Mouse (Mus musculus) neutrophil, adult 5-6 weeks (primary cell): Measurements from ENCODE around the gene Mon2. TPM values are rescaled to one million over a fixed set of nuclear protein-coding genes. Genes with fewer than 3 reads are reported as not detected.
A peak's percentile ranks its signal among the peaks of the same experiment; 100 is the strongest.
"Not testable (repeated sequence)": the region's sequence is repeated elsewhere in the genome, so short reads cannot be mapped to it uniquely, and the experiment has no call there.

ENCODE experiments used
- ATAC-seq: fragments of 151-379, 151-347 bp; 2 replicates; pipeline ENCODE4 v1.8.0; 2017; ENCODE audit warnings: mild to moderate bottlenecking, moderate TSS enrichment; ENCODE audit not compliant: insufficient number of reproducible peaks, poor library complexity, low FRiP score, severe bottlenecking; ENCODE audit errors: extremely low read depth
- total RNA-seq: library from RNA; stranded (forward); fragments of 200-1000 nt; gene quantifications from 2 replicates; pipeline ENCODE4 v1.2.3, GENCODE M21; 2017

Mon2 gene
- total RNA-seq, 1 experiment from 2014 or later: 162 TPM

DNA sequence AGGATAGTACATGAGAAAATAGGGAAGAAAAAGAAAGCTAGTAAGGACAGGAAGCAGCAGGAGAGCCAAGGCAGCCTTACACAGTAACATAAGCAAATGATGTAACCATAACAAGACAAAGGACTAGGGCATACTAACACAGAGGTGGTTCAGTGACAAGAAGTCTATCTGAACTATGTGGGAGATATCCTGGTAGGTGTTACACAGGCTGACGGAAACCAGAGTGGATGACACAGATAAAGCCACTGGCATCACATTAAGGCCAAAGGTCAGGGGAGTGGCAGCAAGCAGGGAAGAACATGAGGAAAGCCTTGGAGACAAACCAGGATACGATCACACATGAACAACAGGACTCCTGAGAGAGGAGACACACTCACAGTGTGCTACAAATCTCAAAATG lies 4.3 kb downstream of the Mon2 start:
- no peak for ATAC-seq

- ATAC-seq: no peak
These were observed 13.3 kb downstream of the Mon2 start for GRCm38 (mm10) chr10:123063021-123063420.

DNA sequence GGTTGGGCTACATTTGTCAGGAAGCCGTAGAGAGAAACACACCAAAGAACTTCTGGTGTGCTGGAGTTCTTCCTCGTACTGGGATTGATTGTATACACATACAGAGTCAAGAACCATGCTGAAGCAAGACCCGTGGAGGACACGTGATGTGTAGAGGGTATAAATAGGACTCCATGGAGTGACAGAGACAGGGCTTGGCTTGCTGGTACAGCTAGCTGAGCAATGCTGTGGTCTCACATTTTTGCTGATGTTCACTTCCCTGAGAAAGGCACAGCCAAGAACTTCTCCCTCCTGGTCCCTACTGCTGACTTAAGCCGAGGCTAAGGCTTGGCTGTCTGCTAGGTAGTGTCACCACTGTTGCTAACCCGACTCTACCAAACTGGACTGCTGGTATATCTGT lies 15.5 kb downstream of the Mon2 start:
- no peak for ATAC-seq

- ATAC-seq: no peak
These were observed 19.2 kb downstream of the Mon2 start for GRCm38 (mm10) chr10:123057082-123057481.

GRCm38 (mm10) chr10:123056463-123056862 lies 19.8 kb downstream of the Mon2 start:
- ATAC-seq: no peak

DNA sequence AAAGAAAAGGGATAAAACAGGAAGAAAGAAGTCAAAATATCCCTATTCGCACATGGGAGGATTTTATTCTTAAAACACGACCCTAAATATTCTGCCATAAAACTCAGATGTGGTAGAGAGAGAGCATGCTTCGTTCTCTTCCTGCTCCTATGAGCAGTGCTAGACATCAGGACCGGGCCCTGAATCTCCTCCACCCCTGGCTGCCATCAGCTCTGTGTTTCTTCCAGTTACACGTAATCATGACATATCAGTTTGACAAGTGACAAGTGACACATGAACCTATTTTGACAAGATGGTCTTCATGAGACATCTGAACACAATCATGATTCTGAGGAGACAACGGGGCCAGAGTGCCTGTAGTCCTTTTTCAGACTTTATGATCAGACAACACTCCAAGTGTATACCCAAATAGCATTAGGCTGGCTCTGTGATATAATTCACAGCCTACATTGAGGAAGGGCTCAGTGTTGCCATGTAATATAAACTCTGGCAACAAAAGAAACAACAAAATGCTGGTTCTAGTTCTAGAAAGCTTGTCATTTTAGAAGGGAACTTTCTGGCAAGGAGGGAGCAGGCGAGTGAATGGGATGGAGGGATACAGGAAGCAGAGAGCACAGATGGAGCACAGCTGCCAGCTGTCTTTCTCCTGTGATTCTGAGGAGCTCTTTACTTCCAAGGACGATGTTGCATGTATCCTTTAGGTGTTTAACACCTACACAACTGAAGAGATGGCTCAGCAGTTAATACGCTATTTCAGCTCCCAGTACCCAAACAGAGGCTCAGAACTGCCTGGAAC lies 20.9 kb downstream of the Mon2 start:
- no peak for ATAC-seq

DNA sequence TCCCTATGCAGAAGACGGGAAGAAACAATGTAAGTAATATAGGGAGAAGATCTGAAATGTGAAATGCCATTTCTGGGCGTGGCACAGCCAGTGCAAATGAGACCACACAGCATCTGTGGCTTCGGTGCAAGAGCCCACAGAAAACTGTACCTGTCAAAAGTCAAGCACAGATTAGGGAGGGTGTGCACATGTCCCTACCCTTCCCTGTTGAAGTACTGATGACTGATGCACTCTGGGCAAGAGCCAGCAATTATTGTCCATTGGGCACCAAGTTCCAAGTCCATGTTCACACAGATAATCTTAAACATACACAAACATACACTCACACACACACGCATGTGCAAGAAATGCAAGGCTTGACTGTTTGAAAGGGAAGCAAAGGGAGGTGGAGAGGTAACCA lies 22.7 kb downstream of the Mon2 start:
- ATAC-seq: no peak

GRCm38 (mm10) chr10:123052021-123052420 lies 24.3 kb downstream of the Mon2 start:
- ATAC-seq: no peak

DNA sequence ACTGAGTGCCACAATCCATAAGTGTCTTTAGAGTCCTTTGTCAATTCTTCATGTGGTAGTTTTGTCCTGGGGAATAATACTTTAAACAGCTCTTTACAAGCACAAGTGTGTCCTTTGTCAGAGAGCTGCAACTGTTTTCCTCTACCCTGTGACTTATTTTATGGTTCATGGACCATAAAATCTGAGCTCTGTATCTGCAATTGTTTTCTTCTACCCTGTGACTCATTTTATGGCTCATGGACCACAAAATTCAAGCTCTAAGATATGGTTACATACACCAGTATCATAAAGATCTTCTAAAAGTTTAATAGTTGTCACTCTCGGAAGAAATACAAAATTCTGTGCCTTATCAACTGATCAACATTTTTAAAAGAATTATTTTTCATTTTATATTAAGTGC lies 27.6 kb downstream of the Mon2 start:
- no peak for ATAC-seq

GRCm38 (mm10) chr10:123039936-123040335 lies 36.4 kb downstream of the Mon2 start:
- ATAC-seq: no peak

DNA sequence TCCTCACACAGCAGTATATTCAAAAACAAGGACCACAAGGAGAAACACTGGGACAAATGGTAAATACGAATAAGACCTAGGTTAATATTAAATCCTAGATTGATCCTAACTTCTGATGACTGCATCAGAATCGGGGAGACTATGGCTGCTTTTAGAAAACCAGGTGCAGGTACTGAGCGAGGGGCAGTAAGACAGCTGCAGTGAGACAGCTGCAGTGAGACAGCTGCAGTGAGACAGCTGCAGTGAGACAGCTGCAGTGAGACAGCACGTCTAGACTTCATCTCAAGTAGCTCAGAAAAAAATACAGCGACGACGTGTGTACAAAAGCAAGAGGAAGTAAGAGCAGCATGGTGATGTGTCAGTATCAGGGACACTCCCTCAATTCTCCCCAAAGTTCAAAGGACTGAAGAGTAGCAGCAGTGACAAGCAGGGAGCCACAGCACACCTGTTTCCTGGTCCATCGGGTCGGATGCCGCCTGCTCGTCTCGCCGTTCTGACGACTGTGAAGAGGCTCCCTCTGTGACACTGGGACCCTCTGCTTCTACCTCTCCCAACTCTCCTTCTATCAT lies 44.1 kb downstream of the Mon2 start:
- ATAC-seq: no peak

DNA sequence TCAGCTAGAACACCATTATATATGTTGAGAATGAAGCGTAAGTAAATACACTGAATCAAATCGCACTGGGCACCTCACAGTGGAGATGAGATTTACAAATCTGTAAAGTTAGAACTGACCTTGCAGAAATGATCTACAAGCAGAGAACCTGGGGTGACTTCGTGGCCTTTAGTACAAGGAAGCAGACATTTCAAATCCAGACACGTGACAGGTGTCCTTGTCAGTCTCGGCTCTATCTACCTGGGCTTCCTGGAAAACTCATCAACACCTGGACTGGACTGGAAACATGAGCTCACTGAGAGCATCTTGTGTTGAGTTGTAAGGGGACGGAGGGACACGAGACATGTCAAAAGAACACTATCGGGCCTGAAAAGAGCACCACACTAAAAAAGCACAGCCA lies 44.9 kb downstream of the Mon2 start:
- no peak for ATAC-seq

DNA sequence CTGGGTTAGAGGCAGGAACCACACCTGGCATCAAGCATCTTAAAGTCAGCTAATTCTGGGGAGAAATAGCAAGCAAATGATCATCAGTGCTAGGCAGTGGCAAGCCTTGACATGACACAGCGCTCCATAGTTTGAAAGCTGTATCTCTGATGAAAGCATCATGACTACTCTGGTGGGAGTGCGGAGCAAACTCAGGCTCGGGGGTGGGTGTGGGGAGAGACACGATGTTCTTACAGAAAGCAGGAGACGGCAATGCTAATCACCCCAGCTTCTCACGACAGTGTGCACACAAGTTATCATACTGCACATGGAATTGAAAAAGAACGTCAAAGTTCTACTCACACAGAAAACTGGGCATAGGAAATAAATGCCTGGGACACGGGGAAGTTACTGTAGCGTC lies 45.7 kb downstream of the Mon2 start:
- no peak for ATAC-seq

GRCm38 (mm10) chr10:123028949-123029348 lies 47.4 kb downstream of the Mon2 start:
- no peak for ATAC-seq

GRCm38 (mm10) chr10:123026736-123027135 lies 49.6 kb downstream of the Mon2 start:
- not testable (repeated sequence) for ATAC-seq

DNA sequence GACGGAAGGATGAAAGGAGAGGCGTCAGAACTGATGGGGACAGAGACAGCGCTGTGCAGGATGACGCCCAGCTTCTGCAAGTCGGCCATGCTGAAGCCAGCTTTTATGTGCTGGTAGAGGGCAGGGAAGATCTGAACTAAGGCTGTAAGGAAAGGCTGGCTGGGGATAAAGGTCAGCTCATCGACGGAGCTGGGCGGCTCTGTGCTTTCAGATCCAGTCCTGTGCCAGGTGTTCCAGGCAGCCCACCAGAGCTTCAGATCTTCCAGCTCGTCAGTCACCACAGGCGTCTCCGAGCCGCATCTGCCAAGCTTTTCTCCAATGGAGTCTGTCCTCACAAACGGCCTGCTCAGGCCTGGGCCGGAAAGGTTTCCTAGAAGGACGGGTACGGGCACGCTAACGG lies 62.9 kb downstream of the Mon2 start:
- no peak for ATAC-seq

GRCm38 (mm10) chr10:123011421-123011820 lies 64.9 kb downstream of the Mon2 start:
- ATAC-seq: no peak

DNA sequence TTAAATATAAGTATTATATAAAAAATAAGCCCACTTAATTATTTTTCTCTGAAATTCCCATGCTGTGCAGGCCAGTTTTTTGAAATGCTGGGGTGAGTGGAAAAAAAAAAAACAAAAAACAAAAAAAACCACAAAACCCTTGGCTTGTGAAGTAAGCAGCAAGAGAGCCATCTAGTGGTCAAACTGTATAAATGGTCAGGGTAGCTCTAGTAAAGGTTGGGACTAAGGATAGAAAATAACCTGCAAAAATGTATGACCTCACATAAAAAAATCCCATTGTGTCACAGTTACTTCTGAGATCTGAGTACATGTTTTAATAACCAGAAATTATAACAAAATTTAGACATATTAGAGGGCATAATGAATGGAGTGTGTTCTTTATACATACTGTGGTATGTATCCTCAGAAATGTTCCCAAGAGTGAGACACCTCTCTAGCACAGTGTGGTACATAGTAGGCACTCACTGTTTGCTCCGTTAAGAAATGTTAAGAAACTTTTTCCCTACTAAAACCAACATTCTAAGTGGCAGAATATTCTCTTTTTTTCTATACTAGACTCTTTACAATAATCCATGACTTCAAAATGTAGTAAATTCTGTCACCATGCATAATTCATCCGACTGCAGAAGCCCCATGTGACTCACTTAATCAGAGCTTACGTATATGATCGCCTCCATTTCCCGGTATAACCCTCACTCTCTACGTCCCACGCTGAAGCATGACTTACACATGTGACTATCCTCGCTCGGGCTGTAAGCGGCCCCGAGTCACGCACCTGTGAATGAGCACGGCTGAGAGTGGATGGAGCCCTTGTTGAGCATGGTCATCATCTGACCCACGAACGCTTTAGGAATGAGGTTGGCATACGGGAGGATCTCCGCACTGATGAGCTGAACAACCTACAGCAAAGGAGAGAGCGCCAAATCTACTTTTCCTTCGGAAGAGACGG lies 70.8 kb downstream of the Mon2 start:
- ATAC-seq: peak; percentile 66; the same call in 1 of the 2 replicates

DNA sequence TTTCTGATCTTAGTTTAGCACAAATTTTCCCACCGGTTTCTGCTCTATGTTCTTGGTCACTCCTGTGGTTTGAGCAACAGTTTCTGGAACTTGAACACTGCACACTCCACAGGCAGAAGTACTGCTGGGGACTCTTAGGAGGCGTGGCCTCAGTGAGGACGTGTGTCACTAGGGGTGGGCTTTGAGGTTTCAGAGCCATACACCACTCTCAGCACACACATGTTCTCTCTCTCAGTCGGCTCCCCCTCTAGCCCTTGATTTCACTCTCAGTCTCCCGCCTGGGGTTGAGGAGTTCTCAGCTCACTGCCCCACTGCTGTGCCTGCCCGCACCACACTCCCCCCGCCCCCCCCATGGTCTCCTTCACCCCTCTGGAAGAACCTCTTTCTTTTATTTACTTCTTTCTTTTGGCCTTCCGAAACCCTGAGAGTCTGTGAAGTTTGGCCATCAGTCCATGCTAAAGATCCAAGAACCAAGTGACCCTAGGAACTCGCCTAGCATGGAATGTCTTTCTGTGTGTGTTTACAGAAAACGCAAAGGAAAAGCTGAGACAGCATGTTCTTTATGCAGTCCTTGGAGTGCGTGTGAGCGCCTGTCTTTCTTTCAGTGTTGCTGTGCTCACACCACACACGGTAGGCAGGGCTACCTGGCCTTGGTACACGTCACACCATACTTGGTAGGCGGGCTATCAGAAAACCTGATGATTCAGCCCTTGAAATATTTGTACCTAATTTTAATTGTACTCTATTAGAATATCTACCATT lies 71.6 kb downstream of the Mon2 start:
- ATAC-seq: no peak
